Mouse (Mus musculus): Measurements from ENCODE around the gene Dock4.

Gene Dock4

GRCm38 (mm10) chr12:40462693-40463235 is 17.0 kb downstream of the Dock4 start:
- DNase-seq (ENCODE audit: low read depth): no peak

DNA sequence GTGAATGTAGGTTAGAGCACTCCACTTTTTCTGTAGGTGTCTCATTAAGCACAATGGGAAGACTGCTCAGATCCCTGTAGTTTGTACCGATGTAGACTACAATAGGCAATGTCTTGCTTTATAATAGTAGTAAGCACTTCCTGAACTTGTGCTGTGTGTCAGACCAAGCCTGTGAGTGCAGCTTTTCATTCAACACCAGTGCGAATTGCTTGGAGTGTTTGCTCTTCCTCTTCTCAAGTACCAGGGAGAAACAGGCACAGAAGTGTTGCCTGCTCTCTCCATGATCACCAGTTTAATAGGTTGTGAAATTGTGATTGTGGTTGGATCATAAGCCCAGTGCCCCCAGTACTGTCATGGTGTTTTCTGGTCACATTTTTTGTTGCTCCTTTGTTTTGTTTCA is 18.1 kb downstream of the Dock4 start:
- no peak for DNase-seq (ENCODE audit: low read depth)

GRCm38 (mm10) chr12:40464282-40464681 is 18.5 kb downstream of the Dock4 start:
- no peak for DNase-seq (ENCODE audit: low read depth)

- DNase-seq (ENCODE audit: low read depth): no peak
Observed at GRCm38 (mm10) chr12:40468235-40468634, 22.5 kb downstream of the Dock4 start.

DNA sequence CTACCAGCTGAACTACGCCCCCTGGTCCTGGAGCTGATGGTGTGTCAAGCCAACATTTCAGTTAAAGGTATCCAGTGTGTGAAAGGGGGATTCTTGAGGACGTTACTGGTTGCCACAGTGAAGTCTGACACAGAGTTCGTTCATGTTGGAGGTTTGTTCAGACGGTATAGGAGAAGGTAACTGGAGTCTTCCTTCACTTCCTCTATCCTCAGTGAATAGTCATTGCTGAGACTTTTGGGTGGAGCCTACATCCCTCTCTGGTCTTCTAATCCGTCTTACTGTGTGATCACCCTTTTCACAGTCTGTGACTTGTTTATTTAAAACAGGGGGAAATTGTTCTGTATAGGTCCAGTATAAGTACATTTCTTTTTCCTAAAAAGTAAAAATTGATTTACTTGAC is 23.3 kb downstream of the Dock4 start:
- DNase-seq (ENCODE audit: low read depth): no peak

- DNase-seq (ENCODE audit: low read depth): no peak
Observed at GRCm38 (mm10) chr12:40471649-40472399, 26.1 kb downstream of the Dock4 start.

DNA sequence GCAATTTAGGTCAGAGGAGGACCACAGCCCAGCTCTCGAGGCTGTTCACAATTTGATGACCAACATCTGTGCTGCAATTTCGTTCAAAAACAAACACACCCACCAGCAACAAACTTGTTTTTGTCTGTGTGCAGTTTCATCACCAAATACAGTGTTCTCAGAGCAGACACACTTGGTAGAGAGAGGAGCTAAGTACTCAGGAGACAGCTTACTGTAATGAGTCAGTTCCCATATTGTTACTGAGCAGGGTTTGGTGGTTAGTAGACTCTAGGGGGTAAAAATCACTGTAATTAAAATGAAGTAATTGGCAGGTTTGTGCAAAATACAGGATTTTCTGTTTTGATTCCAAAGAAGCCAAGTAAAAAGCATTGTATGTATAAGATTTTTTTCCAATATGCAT is 28.0 kb downstream of the Dock4 start:
- DNase-seq (ENCODE audit: low read depth): no peak

- no peak for DNase-seq (ENCODE audit: low read depth)
Observed at GRCm38 (mm10) chr12:40477621-40478452, 32.1 kb downstream of the Dock4 start.

DNA sequence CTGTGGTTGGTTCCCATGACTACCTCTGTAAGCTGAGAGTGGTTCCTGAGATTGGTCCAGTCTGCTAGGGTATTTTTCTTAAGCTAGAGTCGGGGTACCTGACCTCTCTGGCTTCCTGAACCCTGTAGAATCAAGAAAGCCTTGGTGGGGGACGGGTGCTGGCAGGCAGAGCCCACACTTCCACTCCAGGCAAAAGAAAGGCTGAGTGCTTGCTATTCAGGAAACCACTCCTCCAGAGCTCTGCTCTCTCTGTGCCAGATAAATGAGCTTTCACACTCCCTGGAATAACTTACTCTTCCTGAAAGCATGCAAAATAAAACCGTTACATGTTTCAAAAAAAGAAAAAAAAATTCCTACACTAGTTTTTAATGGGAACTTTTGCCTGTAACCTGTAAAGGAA is 38.5 kb downstream of the Dock4 start:
- no peak for DNase-seq (ENCODE audit: low read depth)

DNA sequence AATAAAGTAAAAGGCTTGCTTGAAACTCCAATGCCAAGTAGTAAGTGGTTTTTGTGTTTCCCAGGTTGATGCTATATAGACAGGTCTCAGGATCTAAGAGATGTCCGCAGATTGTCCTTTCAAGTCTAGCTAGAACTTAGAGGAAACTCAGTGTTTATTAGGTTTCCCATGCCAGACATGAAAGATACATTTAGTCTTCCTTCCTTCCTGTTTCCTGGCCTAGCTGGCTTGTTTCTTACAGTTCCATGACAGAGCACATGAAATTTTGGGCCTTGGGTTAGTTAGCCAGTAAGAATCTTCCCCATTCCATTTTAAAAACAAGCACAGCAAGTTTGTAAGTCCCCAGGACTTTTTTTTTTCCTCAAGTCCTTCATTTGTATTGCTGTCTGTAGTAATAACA is 39.5 kb downstream of the Dock4 start:
- no peak for DNase-seq (ENCODE audit: low read depth)

- DNase-seq (ENCODE audit: low read depth): no peak
Observed at GRCm38 (mm10) chr12:40486047-40486837, 40.5 kb downstream of the Dock4 start.

GRCm38 (mm10) chr12:40496387-40496786 is 50.6 kb downstream of the Dock4 start:
- DNase-seq (ENCODE audit: low read depth): no peak

DNA sequence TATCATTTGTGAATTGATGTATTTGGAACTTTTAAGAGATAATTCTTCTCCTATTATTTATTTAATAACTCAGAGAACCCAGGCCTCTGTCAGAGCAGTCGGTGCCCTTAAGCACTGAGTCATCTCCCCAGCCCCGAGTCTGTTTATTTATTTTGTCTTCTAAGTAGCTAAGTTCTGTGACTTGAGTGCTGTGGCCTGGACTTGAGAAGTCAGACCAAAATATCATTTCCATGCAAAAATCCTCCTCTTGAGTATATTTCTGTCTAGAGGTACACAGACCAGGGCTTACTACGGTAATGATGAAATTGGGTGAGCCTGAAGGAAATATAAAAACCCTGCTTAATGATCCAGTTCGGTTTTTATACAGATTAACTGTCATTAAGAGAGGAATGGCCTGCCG is 52.1 kb downstream of the Dock4 start:
- DNase-seq (ENCODE audit: low read depth): no peak

- no peak for DNase-seq (ENCODE audit: low read depth)
Observed at GRCm38 (mm10) chr12:40498250-40498671, 52.5 kb downstream of the Dock4 start.

- no peak for DNase-seq (ENCODE audit: low read depth)
Observed at GRCm38 (mm10) chr12:40498928-40499626, 53.3 kb downstream of the Dock4 start.

GRCm38 (mm10) chr12:40499627-40500329 is 54.0 kb downstream of the Dock4 start:
- DNase-seq (ENCODE audit: low read depth): no peak

- no peak for DNase-seq (ENCODE audit: low read depth)
Observed at GRCm38 (mm10) chr12:40501141-40501540, 55.4 kb downstream of the Dock4 start.

GRCm38 (mm10) chr12:40503520-40503919 is 57.8 kb downstream of the Dock4 start:
- no peak for DNase-seq (ENCODE audit: low read depth)

GRCm38 (mm10) chr12:40504687-40505086 is 58.9 kb downstream of the Dock4 start:
- DNase-seq (ENCODE audit: low read depth): no peak

- no peak for DNase-seq (ENCODE audit: low read depth)
Observed at GRCm38 (mm10) chr12:40507823-40508390, 62.2 kb downstream of the Dock4 start.

DNA sequence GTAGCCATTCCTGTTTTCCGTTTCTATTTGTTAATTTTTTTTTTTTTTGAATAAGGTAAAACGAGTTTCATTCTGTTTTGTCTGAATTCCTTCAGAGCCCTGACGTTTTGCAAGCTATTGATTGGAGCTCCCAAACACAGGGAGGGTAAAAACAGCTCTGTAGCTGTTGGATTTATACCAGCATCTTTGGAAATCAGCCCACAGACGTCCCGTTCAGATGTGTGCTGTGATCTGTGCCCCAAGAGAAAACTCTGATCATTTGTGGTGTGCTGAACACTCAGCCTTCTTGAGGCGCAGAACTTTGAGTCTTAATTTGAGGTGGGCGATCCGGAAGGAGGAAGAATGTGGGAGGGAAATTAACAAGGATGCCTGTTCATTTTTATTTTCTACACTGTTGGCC is 62.7 kb downstream of the Dock4 start:
- no peak for DNase-seq (ENCODE audit: low read depth)
